Comparison of ENCODE assay signal across 23 mouse cellular contexts in the genomic region with DNA sequence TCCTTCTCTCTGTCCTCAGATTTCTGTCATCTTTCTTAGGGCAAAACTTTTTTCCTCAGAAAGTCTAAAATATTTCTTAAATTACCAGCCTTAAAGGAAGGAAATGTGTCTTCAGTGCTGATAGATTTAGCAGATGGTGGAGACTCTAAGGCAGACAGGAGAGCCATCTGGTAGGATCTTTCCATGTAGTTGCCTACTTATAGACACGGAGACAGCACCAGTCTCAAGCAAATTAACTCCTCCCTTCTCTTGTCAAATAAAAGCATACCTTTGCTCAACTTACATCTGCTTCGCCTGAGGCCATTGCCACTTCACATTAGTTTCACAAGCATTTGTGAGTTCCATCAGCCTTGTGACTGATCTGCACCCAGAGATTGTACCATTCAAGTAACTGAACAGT. TPM values are rescaled to one million over a fixed set of nuclear protein-coding genes. Genes with fewer than 3 reads are reported as not detected.
DNase-seq lines count a peak whose midpoint lies in the region; ATAC-seq and TF ChIP-seq lines count a peak whose summit lies in the region.
"Had no signal": no experiment of that assay in that cellular context is flagged by ENCODE, and none has a peak within 500 bp of the region (broad histone marks: within the 10 kb centered on the region; RNA-seq: fewer than 3 reads in every experiment).

No protein-coding gene starts in this region.

- no peaks in the 10 kb centered on the region for H3K9me3 ChIP-seq in forebrain, embryonic 15.5 days
- no peaks in the 10 kb centered on the region for H3K9me3 ChIP-seq in forebrain, embryonic 12.5 days
- H3K9me3 ChIP-seq: hindbrain, embryonic 13.5 days; kidney, embryonic 15.5 days; liver, embryonic 12.5 days; midbrain, embryonic 12.5 days; neural tube, embryonic 13.5 days; stomach, embryonic 15.5 days had no signal

- DNase-seq in layer of hippocampus, adult 2 months (ENCODE audit: low spot score in 2 of 2) = peak; percentile 38 to 59
- DNase-seq in layer of hippocampus, postnatal 10 days (ENCODE audit: low spot score in 2 of 2) = no peak
- peak; percentile 50 for DNase-seq in adipocyte (ENCODE audit: low spot score)
- peak; percentile 65 for DNase-seq in gonadal fat pad, adult 2 months (ENCODE audit: low read depth)
- no peak for DNase-seq in gastrocnemius, postnatal 25 days
- DNase-seq in gastrocnemius, postnatal 14 days = no peak
- DNase-seq: adrenal gland, postnatal 25 days; cerebellum, adult 9-11 months; gastrocnemius, postnatal 36 days; heart, postnatal 14 days; lung, embryonic 14.5 days had no signal

- no peaks in the 10 kb centered on the region for H3K4me1 ChIP-seq in forebrain, embryonic 15.5 days
- no peaks in the 10 kb centered on the region for H3K4me1 ChIP-seq in forebrain, embryonic 12.5 days
- H3K4me1 ChIP-seq: hindbrain, embryonic 13.5 days; kidney, embryonic 15.5 days; midbrain, embryonic 12.5 days; neural tube, embryonic 13.5 days; stomach, embryonic 15.5 days had no signal

- TF ChIP-seq CTCF in layer of hippocampus, adult 2 months (conservative IDR thresholded peaks at IDR 0.05) = no peak

- H3K36me3 ChIP-seq in forebrain, embryonic 15.5 days = no peaks in the 10 kb centered on the region
- no peaks in the 10 kb centered on the region for H3K36me3 ChIP-seq in forebrain, embryonic 12.5 days (replicated peaks)
- H3K36me3 ChIP-seq: hindbrain, embryonic 13.5 days; kidney, embryonic 15.5 days; liver, embryonic 12.5 days; midbrain, embryonic 12.5 days; neural tube, embryonic 13.5 days; stomach, embryonic 15.5 days had no signal

- no peak for ATAC-seq in forebrain, embryonic 15.5 days (replicated peaks)
- ATAC-seq in forebrain, embryonic 12.5 days (ENCODE audit: low FRiP score) = no peak
- ATAC-seq: intestine, embryonic 16.5 days; liver, embryonic 12.5 days had no signal

- WGBS in forebrain, embryonic 15.5 days = 71% methylated on average over 2 of the region's 2 CpGs
- WGBS in forebrain, embryonic 12.5 days = 70% methylated on average over 2 of the region's 2 CpGs

- 0 out of 2 replicates have a peak overlapping the region, but pooled peaks have one; percentile 11 for H3K27ac ChIP-seq in forebrain, embryonic 15.5 days (replicated peaks)
- no peak overlapping the region for H3K27ac ChIP-seq in forebrain, embryonic 12.5 days
- H3K27ac ChIP-seq in layer of hippocampus, adult 2 months = no peak overlapping the region
- H3K27ac ChIP-seq: hindbrain, embryonic 13.5 days; kidney, embryonic 15.5 days; liver, embryonic 12.5 days; macrophage; midbrain, embryonic 12.5 days; neural tube, embryonic 13.5 days; stomach, embryonic 15.5 days had no signal

- intact Hi-C loops in gastrocnemius, postnatal 14 days (cut with DNase I; ENCODE audit: low total_unique reads) = no loop called here

- no peak overlapping the region for H3K9ac ChIP-seq in forebrain, embryonic 15.5 days (replicated peaks)
- no peak overlapping the region for H3K9ac ChIP-seq in forebrain, embryonic 12.5 days
- H3K9ac ChIP-seq: hindbrain, embryonic 13.5 days; kidney, embryonic 15.5 days; liver, embryonic 12.5 days; lung, embryonic 14.5 days; midbrain, embryonic 12.5 days; neural tube, embryonic 13.5 days; stomach, embryonic 15.5 days had no signal

- H3K27me3 ChIP-seq in forebrain, embryonic 15.5 days = no peaks in the 10 kb centered on the region
- H3K27me3 ChIP-seq in forebrain, embryonic 12.5 days = no peaks in the 10 kb centered on the region
- H3K27me3 ChIP-seq: hindbrain, embryonic 13.5 days; kidney, embryonic 15.5 days; liver, embryonic 12.5 days; midbrain, embryonic 12.5 days; neural tube, embryonic 13.5 days; stomach, embryonic 15.5 days had no signal

- no peak overlapping the region for H3K4me3 ChIP-seq in forebrain, embryonic 15.5 days
- no peak overlapping the region for H3K4me3 ChIP-seq in forebrain, embryonic 12.5 days (replicated peaks)
- no peak overlapping the region for H3K4me3 ChIP-seq in layer of hippocampus, adult 2 months
- H3K4me3 ChIP-seq: erythroblast, embryonic 14.5 days; hindbrain, embryonic 13.5 days; kidney, embryonic 15.5 days; liver, embryonic 12.5 days; midbrain, embryonic 12.5 days; neural tube, embryonic 13.5 days; stomach, embryonic 15.5 days had no signal

- no peak overlapping the region for H3K4me2 ChIP-seq in forebrain, embryonic 15.5 days (replicated peaks)
- no peak overlapping the region for H3K4me2 ChIP-seq in forebrain, embryonic 12.5 days
- H3K4me2 ChIP-seq: heart, embryonic 11.5 days; hindbrain, embryonic 13.5 days; kidney, embryonic 15.5 days; liver, embryonic 12.5 days; lung, embryonic 14.5 days; midbrain, embryonic 12.5 days; neural tube, embryonic 13.5 days; stomach, embryonic 15.5 days had no signal

RNA-seq across cellular contexts. Expression of a gene that starts 27.0 kb away (rescaled TPM):
- 11.3 and 13.1 TPM in 2 replicates for polyA plus RNA-seq in forebrain, embryonic 15.5 days (2015; fragmentation: Nextera tagmentation; extraction: Ambion mirVana)
- polyA plus RNA-seq in forebrain, embryonic 12.5 days (2016; fragmentation: Nextera tagmentation; extraction: Ambion mirVana) = 12.4 and 13.3 TPM in 2 replicates
- 10 to 100 TPM; 10.5 to 13.0 TPM for total RNA-seq in layer of hippocampus, adult 2 months (2021)
- 10 to 100 TPM; 10.5 to 11.5 TPM for total RNA-seq in layer of hippocampus, postnatal 10 days (2021)
- 6.8 and 7.4 TPM in 2 replicates for polyA plus RNA-seq in gonadal fat pad, adult 2 months (2012; rRNA removed)
- 1 to 10 TPM; 2.7 to 2.8 TPM for total RNA-seq in gastrocnemius, postnatal 25 days (2021)
- total RNA-seq in gastrocnemius, postnatal 14 days (2021) = 1 to 10 TPM; 2.8 to 4.8 TPM
- polyA plus RNA-seq: erythroblast, embryonic 14.5 days had no signal

RNA-seq across cellular contexts. Expression of a gene that starts 27.1 kb away (rescaled TPM):
- 462 and 467 TPM in 2 replicates for polyA plus RNA-seq in forebrain, embryonic 15.5 days (2015; fragmentation: Nextera tagmentation; extraction: Ambion mirVana)
- 383 and 388 TPM in 2 replicates for polyA plus RNA-seq in forebrain, embryonic 12.5 days (2016; fragmentation: Nextera tagmentation; extraction: Ambion mirVana)
- total RNA-seq in layer of hippocampus, adult 2 months (2021) = 100 to 1,000 TPM; 667 to 677 TPM
- 100 to 1,000 TPM; 524 to 552 TPM for total RNA-seq in layer of hippocampus, postnatal 10 days (2021)
- polyA plus RNA-seq in gonadal fat pad, adult 2 months (2012; rRNA removed) = 319 and 339 TPM in 2 replicates
- 100 to 1,000 TPM; 656 to 719 TPM for total RNA-seq in gastrocnemius, postnatal 25 days (2021)
- 100 to 1,000 TPM; 459 to 595 TPM for total RNA-seq in gastrocnemius, postnatal 14 days (2021)

Comparison
In these comparisons a context has a peak if more than half of its experiments do, and no peak if none do; other contexts are left out.
1. DNase-seq: peak in layer of hippocampus, adult 2 months (2 of 2), adipocyte (single experiment) and gonadal fat pad, adult 2 months (single experiment); none in layer of hippocampus, postnatal 10 days (0 of 2), gastrocnemius, postnatal 25 days (single experiment) and gastrocnemius, postnatal 14 days (single experiment).